Mouse (Mus musculus) erythroblast, adult 5-6 weeks (primary cell): ENCODE results near the gene 9530077C05Rik. TPM values are rescaled to one million over a fixed set of nuclear protein-coding genes. Genes with fewer than 3 reads are reported as not detected.

Experiments
- ATAC-seq: replicated peaks from 2 replicates; pipeline ENCODE4 v1.8.0; 2016; ENCODE audit warnings: moderate number of reproducible peaks, mild to moderate bottlenecking, moderate TSS enrichment, inconsistent platforms; ENCODE audit not compliant: poor library complexity, low FRiP score, severe bottlenecking
- total RNA-seq, 2 experiments: library from RNA; stranded (forward) in 1 of 2; stranded (reverse) in 1 of 2; fragments of 150-400 nt in 1 of 2; fragments of 200-764, 138-1000 nt in 1 of 2; gene quantifications; 2 replicates each; pipeline versions ENCODE4 v1.2.3 to v1.2.4; 2015 to 2017; ENCODE audit warnings: low replicate concordance in 2 of 2

Gene 9530077C05Rik
- total RNA-seq, 2 experiments from 2014 or later: 2.0 to 2.3 TPM

DNA sequence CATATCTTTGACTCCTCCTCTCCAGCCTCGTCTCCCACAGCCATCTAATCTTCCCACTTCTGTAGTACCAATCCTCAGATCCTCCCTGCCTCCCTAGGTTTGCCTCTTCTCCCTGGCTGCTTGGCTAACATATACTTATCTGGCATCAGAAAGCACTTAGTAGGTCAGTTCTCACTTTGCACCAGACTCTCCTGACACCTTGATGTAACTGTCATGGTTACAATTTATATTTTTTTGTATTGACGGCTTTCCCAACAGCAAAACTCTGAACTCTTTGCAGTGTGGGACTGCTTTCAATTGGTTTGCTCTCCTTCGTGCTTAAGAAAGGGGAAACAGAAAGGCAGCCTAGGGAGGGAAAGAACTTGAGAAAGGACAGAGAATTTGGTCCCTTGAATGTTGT is 4.9 kb downstream of the 9530077C05Rik start:
- ATAC-seq: no peak

GRCm38 (mm10) chr9:22417547-22417946 is 6.2 kb downstream of the 9530077C05Rik start:
- ATAC-seq: no peak

DNA sequence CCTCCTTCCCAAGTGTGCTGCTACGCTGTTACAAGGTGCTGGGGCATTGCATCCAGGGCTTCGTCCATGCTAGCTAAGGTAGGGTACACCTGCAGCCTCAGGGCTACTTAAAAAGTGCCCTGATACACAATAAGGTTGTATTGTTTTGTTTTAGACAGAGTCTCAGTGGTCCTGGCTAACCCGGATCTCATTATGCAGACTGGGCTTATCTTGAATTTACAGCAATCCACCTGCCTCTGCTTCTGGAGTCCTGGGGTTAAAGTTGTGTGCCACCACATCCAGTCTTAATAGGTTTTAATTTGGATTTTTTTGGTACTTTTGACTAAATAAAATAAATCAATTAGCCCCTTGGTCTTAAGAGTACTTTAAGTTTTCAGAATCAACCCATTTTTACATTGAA is 8.6 kb downstream of the 9530077C05Rik start:
- ATAC-seq: no peak

DNA sequence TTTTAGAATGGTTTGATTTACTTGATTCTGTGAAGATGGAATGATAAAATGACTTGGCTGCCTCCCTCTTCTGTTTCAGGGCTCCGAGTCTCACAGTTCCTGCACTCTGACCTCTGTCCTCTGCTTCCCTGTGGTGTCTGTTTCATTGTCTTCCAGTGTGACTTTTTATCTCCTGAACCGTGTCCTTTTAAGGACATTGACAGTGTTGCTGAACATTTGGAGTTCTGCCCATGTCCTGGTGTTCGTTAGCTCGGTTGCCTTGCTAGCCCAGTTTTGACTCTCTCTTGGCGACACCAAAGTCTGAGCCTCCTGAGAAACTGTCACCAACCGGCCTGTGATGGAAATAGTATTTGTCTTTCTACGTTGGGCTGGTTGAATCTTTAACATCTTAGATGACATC is 9.2 kb downstream of the 9530077C05Rik start:
- no peak for ATAC-seq

- ATAC-seq: no peak
These were observed 11.2 kb downstream of the 9530077C05Rik start for GRCm38 (mm10) chr9:22422559-22422958.

DNA sequence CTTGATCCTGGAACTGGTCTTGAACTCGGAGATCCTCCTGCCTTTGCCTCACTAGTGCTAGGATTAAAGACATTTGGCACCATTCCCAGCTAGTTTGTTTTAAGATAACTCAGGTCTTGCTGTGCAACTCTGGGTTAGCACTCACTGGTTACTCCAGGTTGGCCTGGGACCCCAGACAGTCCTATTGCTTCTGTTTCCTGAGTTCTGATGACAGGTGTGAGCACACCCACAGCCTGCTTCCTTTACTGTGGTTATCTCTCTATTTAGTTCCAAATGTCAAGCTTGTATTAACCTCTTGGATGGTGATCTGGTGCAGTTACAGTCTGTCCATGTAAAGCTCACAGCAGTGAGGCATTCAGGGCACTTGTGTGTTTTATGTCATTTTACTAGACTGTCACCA is 12.2 kb downstream of the 9530077C05Rik start:
- ATAC-seq: no peak

DNA sequence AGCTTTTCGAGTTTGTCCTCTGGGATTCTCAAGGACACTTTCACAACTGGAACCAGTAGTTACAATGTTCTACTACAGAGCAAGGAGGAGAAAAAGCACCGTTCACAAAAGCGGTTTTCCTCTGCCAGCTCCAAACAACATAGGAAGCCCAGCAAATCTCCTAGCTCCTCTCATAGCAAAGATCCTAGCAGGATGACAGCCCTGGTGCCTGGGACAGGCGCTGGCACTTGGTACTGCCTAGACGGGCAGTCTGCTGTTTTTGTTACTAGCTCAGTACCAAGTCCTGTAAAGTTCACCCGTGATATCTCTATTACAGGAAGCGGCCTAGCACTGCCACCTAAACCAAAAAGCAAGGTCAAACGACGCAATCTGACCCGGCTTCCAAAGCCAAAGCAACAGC is 12.9 kb downstream of the 9530077C05Rik start:
- ATAC-seq: no peak

DNA sequence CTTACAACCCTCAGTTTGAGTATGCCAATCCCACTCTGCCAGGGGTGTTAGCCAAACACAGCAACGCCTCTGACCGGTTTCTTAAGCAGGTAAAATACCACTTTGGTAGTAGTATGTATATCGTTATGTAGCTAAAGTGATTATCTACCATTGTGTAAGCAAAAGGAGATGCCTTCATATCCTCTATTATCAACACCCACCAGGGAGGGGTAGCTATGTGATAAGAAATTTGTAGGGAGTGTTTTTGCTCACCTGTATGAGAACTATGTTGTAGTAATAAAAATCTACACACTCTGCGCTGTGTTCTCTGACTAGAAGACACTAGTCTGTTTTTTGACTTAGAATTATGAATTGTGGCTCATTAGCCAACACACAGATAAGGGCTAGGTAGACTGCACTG is 13.4 kb downstream of the 9530077C05Rik start:
- ATAC-seq: no peak

DNA sequence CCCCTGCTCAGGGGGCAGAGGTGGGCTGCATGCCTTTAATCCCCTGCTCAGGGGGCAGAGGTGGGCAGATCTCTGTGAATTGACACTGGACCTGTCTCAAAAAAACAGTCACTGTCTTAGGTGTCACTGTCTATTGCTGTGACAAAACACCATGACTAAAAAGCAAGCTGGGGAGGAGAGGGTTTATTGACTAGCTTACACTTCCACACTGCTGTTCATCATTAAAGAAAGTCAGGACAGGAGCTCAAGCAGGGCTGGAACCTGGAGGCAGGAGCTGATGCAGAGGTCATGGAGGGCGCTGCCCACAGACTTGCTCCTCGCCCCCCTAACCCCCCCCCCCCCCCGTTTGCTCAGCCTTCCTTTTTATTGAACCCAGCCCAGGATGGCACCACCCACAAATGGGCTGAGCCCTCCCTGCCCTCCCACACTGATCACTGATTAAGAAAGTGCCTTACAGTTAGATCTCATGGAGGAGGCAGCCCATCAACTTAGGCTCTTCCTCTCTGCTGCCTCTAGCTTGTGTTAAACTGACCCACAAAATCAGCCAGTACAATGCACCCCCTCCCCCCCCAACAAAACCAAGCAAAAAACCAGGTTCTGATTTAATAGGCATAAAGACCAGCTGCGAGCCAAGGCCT is 16.8 kb downstream of the 9530077C05Rik start:
- no peak for ATAC-seq

DNA sequence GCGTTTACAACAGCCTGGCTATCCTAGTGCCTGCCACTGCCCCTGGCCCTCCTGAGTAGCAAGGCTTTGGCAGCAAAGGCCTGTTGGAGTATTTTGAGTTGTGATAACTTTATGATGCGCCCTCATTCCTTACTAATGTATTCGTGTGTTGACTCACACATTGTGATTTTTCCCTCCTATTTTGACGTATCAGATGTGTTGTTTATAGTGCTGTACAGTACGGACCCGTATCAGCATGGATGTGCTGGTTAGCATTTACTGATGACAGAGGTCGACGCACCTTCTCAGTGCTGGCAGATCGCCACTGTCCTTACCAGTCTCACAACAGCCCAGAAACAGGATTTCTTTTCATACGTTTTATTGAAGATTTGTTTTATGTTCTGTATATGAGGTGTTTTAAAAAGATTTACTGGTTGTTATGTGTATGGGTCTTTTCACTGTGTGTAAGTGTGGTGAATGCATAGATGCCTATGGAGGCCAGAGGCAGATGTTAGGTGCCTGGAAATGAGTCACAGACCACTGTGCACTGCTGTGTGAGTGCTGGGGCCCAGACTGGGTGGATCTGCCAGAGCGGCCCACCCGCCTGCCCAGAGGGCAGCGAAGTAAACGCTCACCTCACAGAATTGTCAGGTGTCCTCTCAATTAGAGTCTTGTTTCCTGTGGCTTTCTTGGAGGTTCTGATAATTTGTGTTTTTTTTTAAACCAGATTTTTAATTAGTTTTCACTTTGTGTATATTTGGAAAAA is 17.5 kb downstream of the 9530077C05Rik start:
- ATAC-seq: no peak

- ATAC-seq: peak; percentile 53
These were observed 18.4 kb downstream of the 9530077C05Rik start for GRCm38 (mm10) chr9:22429533-22430241.

- peak; percentile 72; the same call in 1 of the 2 replicates for ATAC-seq
These were observed 19.1 kb downstream of the 9530077C05Rik start for GRCm38 (mm10) chr9:22430315-22430840.

DNA sequence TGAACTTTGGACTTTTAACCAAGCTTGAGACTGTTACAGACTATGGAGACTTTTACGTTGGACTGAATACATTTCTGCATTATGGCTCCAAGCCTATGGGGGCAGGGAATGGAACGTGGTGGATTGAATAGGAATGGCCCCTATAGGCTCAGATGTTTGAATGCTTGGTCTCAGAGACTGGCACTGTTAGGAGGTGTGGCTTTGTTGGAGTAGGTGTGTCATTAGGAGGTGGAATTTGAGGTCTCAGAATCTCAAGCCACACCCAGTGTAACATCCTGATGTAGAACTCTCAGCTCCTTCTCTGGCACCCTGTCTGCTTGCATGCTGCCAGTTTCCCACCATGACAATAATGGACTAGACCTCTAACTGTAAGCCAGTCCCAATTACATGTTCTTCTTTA is 21.9 kb downstream of the 9530077C05Rik start:
- ATAC-seq: no peak

DNA sequence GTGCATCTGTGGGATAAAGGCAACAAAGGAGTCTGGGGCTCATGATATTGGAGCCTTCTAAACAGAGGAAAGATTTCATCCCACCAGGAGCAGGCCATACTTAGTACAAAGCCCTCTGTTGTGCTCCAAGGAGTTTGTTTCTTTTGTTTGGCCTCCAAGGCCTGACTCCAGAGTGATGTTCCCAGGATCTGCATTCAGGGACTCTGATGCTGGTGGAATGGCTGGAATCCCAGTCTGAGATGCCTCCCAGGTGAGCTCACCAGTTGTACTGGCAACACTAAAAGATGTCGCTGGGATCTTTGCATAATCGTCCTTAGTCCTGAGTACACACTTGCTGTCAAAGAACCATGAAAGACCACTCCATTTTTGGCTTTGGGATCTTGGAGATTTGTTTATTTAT is 22.8 kb downstream of the 9530077C05Rik start:
- no peak for ATAC-seq

DNA sequence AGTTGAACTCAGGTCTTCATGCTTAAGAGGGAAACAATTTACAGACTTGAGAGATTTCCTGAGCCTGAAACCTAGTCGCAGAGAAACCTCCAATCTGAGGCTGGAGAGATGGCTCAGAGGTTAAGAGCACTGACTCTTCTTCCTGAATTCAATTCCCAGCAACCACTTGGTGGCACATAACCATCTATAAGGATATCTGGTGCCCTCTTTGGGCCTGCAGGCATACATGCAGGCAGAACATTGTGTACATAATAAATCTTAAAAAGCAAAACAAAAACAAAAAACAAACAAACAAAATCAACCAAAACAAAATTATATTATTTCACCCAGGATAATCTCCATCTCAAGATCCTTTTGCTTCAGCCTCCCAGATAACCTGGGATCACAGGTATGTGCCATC is 27.5 kb downstream of the 9530077C05Rik start:
- ATAC-seq: no peak

DNA sequence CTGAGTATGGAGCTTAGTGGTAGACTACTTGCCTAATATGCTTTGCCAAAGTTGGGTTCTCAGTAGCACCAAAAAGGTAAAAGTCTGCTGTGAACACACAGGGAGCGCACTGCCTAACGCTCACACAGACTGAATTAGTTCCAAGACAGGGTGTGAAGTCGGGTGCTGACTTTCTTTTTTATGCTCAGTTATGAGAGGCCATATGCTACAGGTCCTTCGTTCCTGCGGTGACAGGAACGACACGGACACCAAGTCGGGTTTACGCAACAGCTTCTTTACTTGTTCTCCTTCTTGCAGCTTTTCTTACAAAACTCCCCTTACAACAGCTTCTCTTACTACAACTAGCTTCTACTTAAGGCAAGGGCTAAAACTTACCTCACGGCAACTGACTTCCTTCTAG is 31.8 kb downstream of the 9530077C05Rik start:
- ATAC-seq: no peak

DNA sequence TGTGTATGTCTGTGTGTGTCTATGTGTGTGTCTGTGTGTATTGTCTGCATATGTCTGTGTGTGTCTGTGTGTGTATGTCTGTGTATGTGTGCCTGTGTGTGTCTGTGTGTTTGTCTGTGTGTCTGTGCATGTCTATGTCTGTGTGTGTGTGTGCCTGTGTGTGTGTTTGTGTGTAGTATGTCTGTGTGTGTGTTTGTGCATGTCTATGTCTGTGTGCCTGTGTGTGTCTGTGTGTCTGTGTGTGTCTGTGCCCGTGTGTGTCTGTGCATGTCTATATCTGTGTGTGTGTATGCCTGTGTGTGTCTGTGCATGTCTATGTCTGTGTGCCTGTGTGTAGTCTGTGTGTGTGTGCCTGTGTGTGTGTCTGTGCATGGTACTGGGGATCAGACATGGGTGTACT is 33.8 kb downstream of the 9530077C05Rik start:
- no peak for ATAC-seq

- ATAC-seq: no peak
These were observed 35.9 kb downstream of the 9530077C05Rik start for GRCm38 (mm10) chr9:22447213-22447612.

GRCm38 (mm10) chr9:22448420-22448819 is 37.1 kb downstream of the 9530077C05Rik start:
- no peak for ATAC-seq

GRCm38 (mm10) chr9:22449209-22449608 is 37.9 kb downstream of the 9530077C05Rik start:
- ATAC-seq: no peak

DNA sequence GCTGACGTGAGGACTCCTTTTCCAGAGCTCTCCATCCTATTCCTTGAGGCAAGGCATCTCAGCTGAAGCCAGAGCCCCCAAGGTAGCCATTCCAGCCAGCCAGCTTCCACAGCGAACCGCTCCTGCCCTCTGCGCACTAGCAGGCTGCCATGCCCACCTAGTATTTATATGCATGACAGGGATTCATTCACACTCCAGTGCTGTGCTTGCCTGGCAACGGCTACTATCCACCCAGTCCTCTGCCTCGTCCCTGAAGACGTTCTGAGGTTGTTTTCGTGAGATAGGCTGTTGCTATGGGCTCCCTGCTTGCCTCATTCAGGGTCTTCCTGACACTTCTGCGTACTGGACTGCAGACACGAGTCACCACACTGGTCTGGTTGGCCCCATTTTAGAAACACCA is 41.4 kb downstream of the 9530077C05Rik start:
- ATAC-seq: no peak
